Mouse (Mus musculus): ENCODE data around the gene Ankrd61. TPM values are rescaled to one million over a fixed set of nuclear protein-coding genes. Genes with fewer than 3 reads are reported as not detected.

The Ankrd61 gene
- polyA plus RNA-seq, 2 experiments: 0.21 to 0.36 TPM

- no peak for ATAC-seq (ENCODE audit: low FRiP score, low read depth)
- peaks cover 79% of the 10 kb centered on the region for H3K36me3 ChIP-seq (ENCODE audit: control insufficient read depth, insufficient read depth, low read length)
- no peak for TF ChIP-seq POLR2A (IDR thresholded peaks at IDR 0.05; ENCODE audit: borderline replicate concordance, extremely low read depth, insufficient read depth, insufficient read length)
- WGBS: 90% methylated on average over 8 of the region's 8 CpGs
- no peak within 1 kb of the TSS for H3K9ac ChIP-seq (ENCODE audit: low read depth, low read length, severe bottlenecking)
- H3K4me2 ChIP-seq (replicated peaks; ENCODE audit: low read depth, low read length, severe bottlenecking): no peak within 1 kb of the TSS
- H3K27me3 ChIP-seq (ENCODE audit: control insufficient read depth, insufficient read depth, low read length): no peaks in the 10 kb centered on the region
- no peak for DNase-seq (ENCODE audit: low spot score)
- H3K4me3 ChIP-seq (replicated peaks; ENCODE audit: low read length): no peak within 1 kb of the TSS
- no peak within 1 kb of the TSS for H3K27ac ChIP-seq (replicated peaks; ENCODE audit: low read depth, low read length)
- no peaks in the 10 kb centered on the region for H3K9me3 ChIP-seq (ENCODE audit: control insufficient read depth, low read length)
- no peaks in the 10 kb centered on the region for H3K4me1 ChIP-seq (ENCODE audit: control insufficient read depth, insufficient read depth, low read length)
Observed at GRCm38 (mm10) chr5:143927875-143928274, 30.4 kb upstream of the Ankrd61 start, which contains the start of gene Gm42421. Gene Gm42421 (plus strand): TSS chr5:143928175.

- Histone ChIP-seq H3K4me2 (replicated peaks; ENCODE audit: low read depth, low read length, severe bottlenecking) (no peak overlapping the region), H3K4me3 (replicated peaks; ENCODE audit: low read length) (no peak overlapping the region), H3K27ac (replicated peaks; ENCODE audit: low read depth, low read length) (no peak overlapping the region), H3K4me1 (ENCODE audit: control insufficient read depth, insufficient read depth, low read length) (no peaks in the 10 kb centered on the region), H3K9ac (ENCODE audit: low read depth, low read length, severe bottlenecking) (no peak overlapping the region), H3K36me3 (ENCODE audit: control insufficient read depth, insufficient read depth, low read length) (peaks cover 79% of the 10 kb centered on the region), H3K9me3 (ENCODE audit: control insufficient read depth, low read length) (no peaks in the 10 kb centered on the region), H3K27me3 (ENCODE audit: control insufficient read depth, insufficient read depth, low read length) (no peaks in the 10 kb centered on the region)
- no peak for TF ChIP-seq POLR2A (IDR thresholded peaks at IDR 0.05; ENCODE audit: borderline replicate concordance, extremely low read depth, insufficient read depth, insufficient read length)
- DNase-seq (ENCODE audit: low spot score) (no peak), ATAC-seq (ENCODE audit: low FRiP score, low read depth) (no peak)
- WGBS: 91% methylated on average over 6 of the region's 6 CpGs
Observed at GRCm38 (mm10) chr5:143924781-143925452, 27.4 kb upstream of the Ankrd61 start.

GRCm38 (mm10) chr5:143918120-143918519 lies 20.6 kb upstream of the Ankrd61 start:
- Histone ChIP-seq H3K9ac (ENCODE audit: low read depth, low read length, severe bottlenecking) (no peak overlapping the region), H3K4me2 (replicated peaks; ENCODE audit: low read depth, low read length, severe bottlenecking) (no peak overlapping the region), H3K36me3 (ENCODE audit: control insufficient read depth, insufficient read depth, low read length) (peaks cover 77% of the 10 kb centered on the region), H3K4me3 (replicated peaks; ENCODE audit: low read length) (no peak overlapping the region), H3K27ac (replicated peaks; ENCODE audit: low read depth, low read length) (no peak overlapping the region), H3K27me3 (ENCODE audit: control insufficient read depth, insufficient read depth, low read length) (no peaks in the 10 kb centered on the region), H3K9me3 (ENCODE audit: control insufficient read depth, low read length) (no peaks in the 10 kb centered on the region), H3K4me1 (ENCODE audit: control insufficient read depth, insufficient read depth, low read length) (no peaks in the 10 kb centered on the region)
- TF ChIP-seq POLR2A (IDR thresholded peaks at IDR 0.05; ENCODE audit: borderline replicate concordance, extremely low read depth, insufficient read depth, insufficient read length): no peak
- no peak for DNase-seq (ENCODE audit: low spot score)
- 96% methylated on average over 3 of the region's 3 CpGs for WGBS
- ATAC-seq (ENCODE audit: low FRiP score, low read depth): no peak

GRCm38 (mm10) chr5:143917418-143917817 lies 19.9 kb upstream of the Ankrd61 start:
- Histone ChIP-seq H3K4me2 (replicated peaks; ENCODE audit: low read depth, low read length, severe bottlenecking) (no peak overlapping the region), H3K4me3 (replicated peaks; ENCODE audit: low read length) (no peak overlapping the region), H3K9me3 (ENCODE audit: control insufficient read depth, low read length) (no peaks in the 10 kb centered on the region), H3K27me3 (ENCODE audit: control insufficient read depth, insufficient read depth, low read length) (no peaks in the 10 kb centered on the region), H3K36me3 (ENCODE audit: control insufficient read depth, insufficient read depth, low read length) (peaks cover 72% of the 10 kb centered on the region), H3K4me1 (ENCODE audit: control insufficient read depth, insufficient read depth, low read length) (no peaks in the 10 kb centered on the region), H3K9ac (ENCODE audit: low read depth, low read length, severe bottlenecking) (no peak overlapping the region), H3K27ac (replicated peaks; ENCODE audit: low read depth, low read length) (no peak overlapping the region)
- TF ChIP-seq POLR2A (IDR thresholded peaks at IDR 0.05; ENCODE audit: borderline replicate concordance, extremely low read depth, insufficient read depth, insufficient read length): no peak
- no peak for ATAC-seq (ENCODE audit: low FRiP score, low read depth)
- DNase-seq (ENCODE audit: low spot score): peak; percentile 31
- WGBS: 56% methylated on average over 5 of the region's 5 CpGs

- no peak for TF ChIP-seq POLR2A (IDR thresholded peaks at IDR 0.05; ENCODE audit: borderline replicate concordance, extremely low read depth, insufficient read depth, insufficient read length)
- no peaks in the 10 kb centered on the region for H3K9me3 ChIP-seq (ENCODE audit: control insufficient read depth, low read length)
- no peaks in the 10 kb centered on the region for H3K27me3 ChIP-seq (ENCODE audit: control insufficient read depth, insufficient read depth, low read length)
- no peak overlapping the region for H3K4me3 ChIP-seq (replicated peaks; ENCODE audit: low read length)
- H3K36me3 ChIP-seq (ENCODE audit: control insufficient read depth, insufficient read depth, low read length): peaks cover 66% of the 10 kb centered on the region
- H3K27ac ChIP-seq (replicated peaks; ENCODE audit: low read depth, low read length): no peak overlapping the region
- ATAC-seq (ENCODE audit: low FRiP score, low read depth) (no peak), DNase-seq (ENCODE audit: low spot score) (no peak)
- no peak overlapping the region for H3K9ac ChIP-seq (ENCODE audit: low read depth, low read length, severe bottlenecking)
- 89% methylated on average over 9 of the region's 9 CpGs for WGBS
- no peak overlapping the region for H3K4me2 ChIP-seq (replicated peaks; ENCODE audit: low read depth, low read length, severe bottlenecking)
- H3K4me1 ChIP-seq (ENCODE audit: control insufficient read depth, insufficient read depth, low read length): no peaks in the 10 kb centered on the region
Observed at GRCm38 (mm10) chr5:143916221-143916620, 18.7 kb upstream of the Ankrd61 start.
